Mouse (Mus musculus): ENCODE measurements around the gene Zbtb11.
A peak's percentile ranks its signal among the peaks of the same experiment; 100 is the strongest.
"Not testable (repeated sequence)": the region's sequence is repeated elsewhere in the genome, so short reads cannot be mapped to it uniquely, and the experiment has no call there.

Zbtb11 gene

DNA sequence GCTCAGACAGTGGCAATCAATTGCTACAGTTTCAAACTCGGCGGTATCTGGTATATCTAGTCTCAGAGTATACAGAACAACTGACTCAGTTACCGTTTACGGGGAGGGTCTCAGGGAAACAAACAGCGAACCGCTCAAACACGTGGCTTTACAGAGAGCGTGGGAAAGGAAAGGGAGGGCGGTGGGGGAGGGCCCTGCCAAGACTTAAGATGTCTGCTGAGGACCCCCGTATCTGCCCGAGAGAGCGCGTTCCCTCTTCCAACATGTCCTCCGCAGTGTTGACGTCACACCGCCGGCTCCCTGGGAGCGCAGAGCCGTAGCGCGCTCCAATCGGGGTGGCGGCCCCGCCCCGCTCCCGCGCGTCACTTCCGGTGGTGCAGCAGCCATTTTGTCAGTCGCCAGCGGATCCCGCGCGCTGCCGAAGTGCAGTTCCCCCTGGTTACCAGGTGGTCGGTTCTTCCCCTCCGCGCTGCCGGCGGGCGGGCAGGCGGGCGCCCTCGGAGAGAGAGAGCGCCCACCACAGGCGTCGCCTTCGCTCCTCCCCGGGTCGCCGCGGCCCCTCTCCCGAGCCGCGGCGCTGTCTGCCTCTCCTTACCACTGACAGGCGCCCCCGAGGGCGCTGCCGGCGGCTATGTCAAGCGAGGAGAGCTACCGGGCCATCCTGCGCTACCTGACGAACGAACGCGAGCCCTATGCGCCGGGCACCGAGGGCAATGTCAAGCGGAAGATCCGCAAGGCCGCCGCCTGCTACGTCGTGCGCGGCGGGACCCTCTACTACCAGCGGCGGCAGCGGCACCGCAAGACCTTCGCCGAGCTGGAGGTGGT, at the start of gene Zbtb11:
TSS of gene Zbtb11 (plus strand) at position 453 of the 825 bp plus-strand sequence.
- peak; percentile 99 for DNase-seq

- no peak for DNase-seq
These were observed 49.7 kb upstream of the Zbtb11 start for GRCm38 (mm10) chr16:55924010-55924409.

- DNase-seq = peak; percentile 31
These were observed 39.9 kb upstream of the Zbtb11 start for GRCm38 (mm10) chr16:55933681-55934343.

DNA sequence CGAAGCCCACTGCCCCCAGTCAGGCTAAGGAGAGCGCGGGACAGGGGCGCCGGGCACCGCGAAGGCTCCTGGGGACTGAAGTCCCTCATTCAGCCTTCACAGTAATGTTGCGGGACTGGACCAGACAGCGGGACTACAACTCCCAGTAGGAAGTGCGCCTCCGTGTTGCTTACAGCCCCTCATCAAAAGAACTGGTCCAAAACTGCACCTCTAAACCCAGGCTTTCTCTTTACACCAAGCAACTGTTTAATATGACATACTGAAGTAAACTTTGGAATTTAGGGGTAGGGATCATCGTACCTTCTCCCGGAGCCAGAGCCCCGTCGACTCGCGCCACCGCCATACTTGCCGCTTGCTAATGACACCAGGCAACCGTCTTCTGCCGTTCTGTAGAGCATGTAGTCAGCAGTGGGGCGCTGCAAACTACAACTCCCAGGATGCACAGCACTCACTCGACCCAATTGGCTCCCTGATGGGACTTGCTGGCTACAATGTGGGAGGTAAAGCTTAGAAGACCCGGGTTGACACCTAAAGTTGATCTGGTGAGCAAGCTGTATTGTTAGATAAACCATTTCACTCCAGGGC, 39.1 kb upstream of the Zbtb11 start, which contains the start of gene Cep97:
TSS of gene Cep97 (minus strand) at position 403 of the 585 bp plus-strand sequence.
- DNase-seq = peak; percentile 96

- DNase-seq = no peak
These were observed 34.9 kb upstream of the Zbtb11 start for GRCm38 (mm10) chr16:55938761-55939160.

DNA sequence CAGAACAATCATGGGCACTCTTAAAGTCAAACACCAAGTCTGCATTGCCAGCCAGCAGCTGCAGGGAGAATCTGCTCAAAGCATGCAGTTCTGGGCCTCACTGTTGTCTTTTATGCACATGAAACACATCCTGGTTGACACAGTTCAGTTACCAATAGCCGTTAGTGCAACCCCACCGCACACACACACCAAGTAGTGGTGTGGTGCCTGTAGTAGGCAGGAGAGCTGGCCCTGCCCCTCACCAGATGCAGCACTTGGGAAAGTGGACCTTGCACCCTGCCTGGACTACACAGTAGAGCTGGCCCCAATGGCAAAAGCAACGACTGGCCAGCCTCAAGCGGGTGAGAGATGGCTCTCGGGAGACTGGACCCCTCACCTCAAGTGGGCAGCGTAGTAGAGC, 34.0 kb upstream of the Zbtb11 start:
- DNase-seq = no peak

DNA sequence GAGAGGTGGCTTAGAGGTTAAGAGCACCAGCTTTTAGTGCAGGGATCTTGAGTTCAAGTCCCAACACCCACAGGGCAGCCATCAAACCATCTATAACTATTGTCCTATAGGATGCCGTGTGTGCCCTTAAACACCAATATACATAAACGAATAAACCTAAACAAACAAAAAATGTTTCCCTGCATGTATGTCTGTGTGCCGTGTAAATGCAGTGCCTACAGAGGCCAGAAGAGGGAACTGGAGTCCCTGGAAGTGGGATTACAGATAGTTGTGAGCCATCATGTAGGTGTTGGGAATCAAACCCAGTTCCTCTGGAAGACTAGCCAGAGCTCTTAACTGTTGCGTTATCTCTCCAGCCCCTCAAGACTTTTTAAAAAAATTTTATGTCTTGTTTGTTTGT, 32.9 kb upstream of the Zbtb11 start:
- no peak for DNase-seq

DNA sequence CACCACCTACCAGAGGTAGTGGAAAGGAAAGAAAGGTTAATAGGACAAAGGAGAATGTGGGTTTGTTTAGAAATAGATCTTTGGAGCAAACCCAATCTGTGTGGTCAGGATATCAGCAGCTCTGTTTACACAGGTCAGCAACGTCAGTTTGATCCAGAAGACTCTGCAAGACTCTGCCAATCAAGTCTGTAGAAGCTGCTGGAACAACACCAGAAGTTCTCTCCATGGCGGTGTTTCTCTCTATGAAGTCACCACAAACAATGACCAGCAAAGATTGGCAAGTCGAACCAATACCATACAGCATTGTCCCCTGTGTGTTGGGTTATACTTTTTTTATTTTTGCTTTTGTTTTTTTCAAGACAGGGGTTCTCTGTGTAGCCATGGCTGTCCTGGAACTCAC, 26.4 kb upstream of the Zbtb11 start:
- DNase-seq = no peak

GRCm38 (mm10) chr16:55947876-55948410, 25.7 kb upstream of the Zbtb11 start:
- DNase-seq = not testable (repeated sequence)

- no peak for DNase-seq
These were observed 24.7 kb upstream of the Zbtb11 start for GRCm38 (mm10) chr16:55948963-55949362.

DNA sequence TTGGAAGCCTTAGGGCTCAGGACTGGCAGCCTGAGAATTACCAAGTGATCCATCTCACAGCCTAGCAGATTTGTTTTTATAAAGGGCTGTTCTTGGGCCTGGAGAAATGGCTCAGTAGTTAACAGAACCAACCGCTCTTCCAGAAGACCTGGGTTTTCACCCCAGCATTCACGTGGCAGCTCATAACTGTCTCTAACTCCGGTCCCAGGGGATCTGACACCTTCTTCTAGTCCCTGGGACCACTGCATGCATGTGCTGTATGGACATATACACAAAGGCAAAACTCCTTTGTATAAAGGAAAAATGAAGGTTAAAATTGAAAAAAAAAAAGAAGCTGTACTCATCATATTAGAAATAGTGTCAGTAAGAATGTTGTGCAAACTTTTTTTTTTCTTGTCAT, 23.2 kb upstream of the Zbtb11 start:
- DNase-seq = no peak

- peak; percentile 78 for DNase-seq
These were observed 22.6 kb upstream of the Zbtb11 start for GRCm38 (mm10) chr16:55950946-55951678.

DNA sequence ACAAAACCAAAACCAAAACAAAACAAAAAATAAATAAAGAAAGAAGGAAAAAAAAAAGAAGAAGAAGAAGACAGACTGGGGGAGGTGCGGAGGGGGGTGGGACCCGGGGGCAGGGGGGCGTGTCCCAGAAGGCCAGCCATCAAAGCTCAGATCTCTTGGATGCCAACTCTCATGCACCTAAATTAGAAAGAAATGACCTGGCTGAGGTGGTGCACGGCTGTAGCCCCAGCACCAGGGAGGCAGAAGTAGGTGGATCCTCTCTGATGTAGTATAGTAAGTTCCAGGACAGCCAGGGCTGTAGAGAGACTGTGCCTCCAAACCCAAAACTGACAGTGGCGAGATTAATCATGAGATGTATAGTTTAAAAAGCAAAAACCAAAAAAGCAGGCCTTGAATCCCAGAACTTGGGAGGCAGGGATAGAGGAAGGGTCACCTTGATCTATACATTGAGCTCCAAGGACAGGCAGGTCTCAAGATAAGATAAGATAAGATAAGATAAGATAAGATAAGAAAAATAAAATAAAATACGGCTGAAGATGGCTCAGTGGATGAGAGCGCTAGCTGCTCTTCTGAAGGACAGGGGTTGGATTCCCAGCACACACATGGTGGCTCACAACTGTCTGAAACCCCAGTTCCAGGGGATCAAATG, 21.9 kb upstream of the Zbtb11 start:
- DNase-seq = no peak

DNA sequence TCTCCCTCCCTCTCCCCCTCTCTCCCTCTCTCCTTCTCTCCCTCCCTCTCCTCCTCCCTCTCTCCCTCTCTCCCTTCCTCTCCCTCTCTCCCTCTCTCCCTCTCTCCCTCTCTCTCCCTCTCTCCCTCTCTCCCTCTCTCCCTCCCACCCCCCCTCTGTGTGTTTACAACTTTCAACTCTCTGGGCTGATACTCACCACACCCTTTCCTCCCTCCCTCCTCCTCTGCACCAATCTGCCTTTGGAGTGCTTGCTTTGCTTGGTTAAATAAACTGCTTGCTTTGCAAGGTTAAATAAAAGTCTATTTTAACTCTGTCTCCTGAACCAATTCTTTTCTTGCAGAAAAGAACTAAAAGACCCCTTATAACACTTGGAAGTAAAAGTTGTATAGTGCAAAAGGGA, 20.9 kb upstream of the Zbtb11 start:
- DNase-seq = no peak

DNA sequence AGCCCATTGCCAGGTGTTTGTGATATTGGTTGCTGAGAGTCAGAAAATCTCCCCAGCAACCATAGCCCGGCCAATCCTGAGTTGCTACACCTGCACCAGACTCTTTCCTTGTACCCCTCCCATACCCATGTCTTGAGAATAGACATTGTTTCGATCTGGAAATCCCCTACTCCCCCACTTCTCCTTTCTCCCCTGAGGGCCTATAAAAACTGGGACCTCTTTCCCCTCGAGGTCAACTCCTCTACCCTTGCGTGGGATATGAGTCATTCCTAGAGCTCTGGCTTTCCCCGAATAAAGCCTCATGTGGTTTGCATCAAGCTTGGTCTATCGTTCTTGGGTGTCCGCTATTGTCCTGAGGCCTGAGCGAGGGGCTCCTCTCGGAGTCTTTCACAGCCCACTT, 19.5 kb upstream of the Zbtb11 start:
- DNase-seq = not testable (repeated sequence)

DNA sequence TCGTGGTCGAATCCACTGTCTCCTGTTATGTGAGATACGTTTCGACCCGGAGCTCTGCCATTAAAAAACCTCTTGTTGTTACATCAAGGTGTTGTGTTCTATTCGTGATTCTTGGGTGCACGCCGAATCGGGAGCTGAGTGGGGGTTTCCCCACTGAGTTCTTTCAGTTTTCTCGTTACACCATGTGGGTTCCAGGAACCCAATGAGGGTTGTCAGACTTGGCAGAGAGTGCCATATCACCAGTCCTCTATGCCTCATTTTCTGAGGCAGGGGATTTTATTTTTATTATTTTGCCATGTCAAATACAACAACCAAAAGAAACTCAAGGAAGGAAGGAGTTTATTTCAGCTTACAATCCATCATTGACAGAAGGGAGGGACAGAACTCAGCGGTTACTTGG, 10.6 kb upstream of the Zbtb11 start:
- DNase-seq = not testable (repeated sequence)

GRCm38 (mm10) chr16:55964126-55964949, 9.3 kb upstream of the Zbtb11 start:
- peak; percentile 50 for DNase-seq

DNA sequence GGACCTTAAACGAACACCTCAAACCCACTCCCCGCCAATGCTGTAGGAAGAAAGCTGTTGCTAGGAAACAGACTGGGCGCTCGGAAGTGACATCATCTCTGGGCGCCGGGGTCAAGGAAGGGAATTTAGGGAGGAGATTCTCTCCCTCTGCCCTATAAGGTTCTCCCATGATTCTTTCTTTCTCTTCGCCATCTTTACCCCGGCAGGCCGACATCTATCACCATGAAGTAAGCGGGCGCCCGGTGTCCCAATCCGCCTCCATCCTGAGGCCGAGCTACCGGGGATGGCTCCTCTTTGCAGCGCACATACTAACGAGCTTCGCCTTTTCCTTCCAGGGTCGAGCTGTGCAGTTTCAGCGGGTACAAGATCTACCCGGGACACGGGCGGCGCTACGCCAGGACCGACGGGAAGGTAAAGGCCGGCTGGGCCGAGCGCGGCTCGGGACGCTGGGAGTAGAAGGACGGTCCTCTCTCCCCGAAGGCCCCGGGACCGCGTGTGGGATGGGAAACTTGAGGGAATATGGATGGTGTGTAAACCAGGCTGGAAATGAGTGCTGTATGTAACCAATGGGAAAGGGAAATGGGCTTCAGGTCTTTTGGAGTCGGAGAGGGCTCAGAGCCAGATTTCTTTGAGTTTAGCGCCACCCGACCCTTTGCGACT, 7.3 kb upstream of the Zbtb11 start, which contains the start of gene Rpl24:
TSS of gene Rpl24 (plus strand) at position 64 of the 660 bp plus-strand sequence.
- peak; percentile 97 for DNase-seq

DNA sequence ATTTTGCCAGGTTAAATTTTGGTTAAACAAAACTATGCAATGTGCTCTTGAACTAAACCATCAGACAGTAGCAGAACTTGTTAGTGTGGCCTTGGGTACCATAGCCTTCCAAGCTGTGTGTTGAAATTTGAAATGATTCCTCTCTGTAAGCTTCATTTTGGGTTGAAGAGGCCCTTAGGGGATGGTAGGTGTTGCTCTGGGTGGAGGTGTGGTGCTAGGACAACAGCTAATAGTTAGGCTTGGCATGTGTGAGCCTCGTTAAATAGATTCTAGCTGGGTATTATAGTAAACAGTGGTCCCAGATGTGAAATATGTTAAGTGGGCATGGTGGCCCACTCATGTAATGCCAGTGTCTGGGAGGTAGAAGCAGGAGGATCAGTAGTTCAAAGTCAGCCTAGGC, 6.5 kb upstream of the Zbtb11 start:
- no peak for DNase-seq

GRCm38 (mm10) chr16:55969147-55969546, 4.5 kb upstream of the Zbtb11 start:
- DNase-seq = no peak

GRCm38 (mm10) chr16:55970416-55970815, 3.3 kb upstream of the Zbtb11 start:
- no peak for DNase-seq
